Mouse (Mus musculus) midbrain, embryonic 11.5 days (tissue): ENCODE data around the gene Zfp575. TPM values are rescaled to one million over a fixed set of nuclear protein-coding genes. Genes with fewer than 3 reads are reported as not detected.

Experiments used
- ATAC-seq: fragments of 200-750 bp; cut with Nextera tagmentation; 2 replicates; pipeline ENCODE4 v1.8.0; 2017; ENCODE audit warnings: moderate TSS enrichment, moderate library complexity; ENCODE audit not compliant: low FRiP score
- DNase-seq: peaks from one replicate; pipeline ENCODE4 v3.0.0; 2015; ENCODE audit warnings: low spot score; ENCODE audit errors: missing footprints
- H3K27ac ChIP-seq: fragments of 300-500 bp; sonication (generic); 2 replicates; pipeline ENCODE4 v1.5.1; 2014; ENCODE audit warnings: low read depth, low read length
- H3K27me3 ChIP-seq: fragments of 300-500 bp; sonication (generic); 2 replicates; pipeline ENCODE4 v1.6.1; 2014; ENCODE audit warnings: mild to moderate bottlenecking, low read length, moderate library complexity, mixed read lengths; ENCODE audit not compliant: control insufficient read depth, insufficient read depth
- H3K36me3 ChIP-seq: fragments of 300-500 bp; sonication (generic); 2 replicates; pipeline ENCODE4 v1.6.1; 2014; ENCODE audit warnings: mild to moderate bottlenecking, low read length, moderate library complexity, mixed read lengths; ENCODE audit not compliant: control insufficient read depth, insufficient read depth
- H3K4me1 ChIP-seq: fragments of 300-500 bp; sonication (generic); 2 replicates; pipeline ENCODE4 v1.6.1; 2014; ENCODE audit warnings: low read length; ENCODE audit not compliant: control insufficient read depth, insufficient read depth
- H3K4me2 ChIP-seq: fragments of 300-500 bp; sonication (generic); 2 replicates; pipeline ENCODE4 v1.6.1; 2014; ENCODE audit warnings: mild to moderate bottlenecking, moderate library complexity
- H3K4me3 ChIP-seq: fragments of 300-500 bp; sonication (generic); 2 replicates; pipeline ENCODE4 v1.5.1; 2014; ENCODE audit warnings: low read depth, low read length
- H3K9ac ChIP-seq: fragments of 300-500 bp; sonication (generic); 2 replicates; pipeline ENCODE4 v1.6.1; 2014; ENCODE audit warnings: low read length
- H3K9me3 ChIP-seq: fragments of 300-500 bp; sonication (generic); 2 replicates; pipeline ENCODE4 v1.6.1; 2016; ENCODE audit warnings: low read length; ENCODE audit not compliant: control insufficient read depth
- WGBS: fragments of 180-500 bp; shearing (Covaris S2); extraction: QIAGEN DNeasy Blood & Tissue Kit; methylation state at CpG from one replicate; pipeline ENCODE4 v1.1.7; 2014; 5-methylcytosine and 5-hydroxymethylcytosine counted together
- polyA plus RNA-seq: library from polyadenylated mRNA; unstranded; fragments of >200 nt; fragmentation: Nextera tagmentation; extraction: Ambion mirVana; gene quantifications from 2 replicates; pipeline ENCODE4 v1.2.1, GENCODE M21; 2014

The Zfp575 gene
- polyA plus RNA-seq, 1 experiment from 2014 or later = 1.4 TPM

DNA sequence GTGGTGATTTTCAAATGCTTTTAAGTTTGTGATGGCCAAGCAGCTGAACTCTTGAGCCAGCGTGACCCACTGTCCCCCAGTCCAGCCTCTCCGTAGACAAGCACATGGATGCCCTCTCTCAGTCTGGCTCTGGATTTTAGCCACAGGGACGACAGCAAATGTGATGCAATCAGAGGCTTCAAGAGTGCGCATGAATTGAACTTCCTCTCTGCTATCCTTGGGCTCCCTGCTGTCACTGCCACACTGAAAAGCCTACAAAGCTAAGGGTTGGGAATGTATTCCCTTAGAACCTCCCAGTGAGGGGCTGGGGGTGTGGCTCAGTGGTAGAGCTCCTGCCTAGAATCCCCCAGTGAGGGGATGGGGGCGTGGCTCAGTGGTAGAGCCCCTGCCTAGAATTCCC lies 48.7 kb downstream of the Zfp575 start:
- ATAC-seq (no peak), DNase-seq (no peak)
- Histone ChIP-seq H3K4me3 (no peak overlapping the region), H3K27me3 (peaks cover 5% of the 10 kb centered on the region), H3K9ac (no peak overlapping the region), H3K4me2 (no peak overlapping the region), H3K9me3 (no peaks in the 10 kb centered on the region; the same call in 1 of the 2 replicates), H3K36me3 (peaks cover 2% of the 10 kb centered on the region; the same call in 1 of the 2 replicates), H3K4me1 (peaks cover 3% of the 10 kb centered on the region), H3K27ac (no peak overlapping the region)
- WGBS = 73% methylated on average over 5 of the region's 5 CpGs

DNA sequence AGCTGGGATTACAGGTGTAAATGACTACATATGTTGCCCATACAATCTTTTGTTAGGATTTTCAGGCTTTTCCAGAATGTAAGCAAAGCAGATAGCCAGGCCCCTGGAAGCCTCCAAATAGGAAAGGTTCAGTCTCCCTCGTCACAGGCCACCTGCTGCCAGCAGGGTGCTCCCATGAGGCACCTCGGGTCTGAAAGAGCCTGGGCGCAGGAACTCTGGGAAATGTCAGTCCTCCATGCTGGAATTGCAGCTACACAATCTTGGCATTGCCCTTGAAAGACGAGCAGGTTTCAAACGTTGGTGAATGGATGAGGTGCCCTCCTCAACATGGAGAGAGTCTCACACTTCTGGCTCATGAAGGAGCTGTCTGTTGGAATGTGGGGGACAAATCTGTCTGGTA lies 49.3 kb downstream of the Zfp575 start:
- ATAC-seq (no peak), DNase-seq (no peak)
- no peak overlapping the region for H3K4me3 ChIP-seq
- H3K27ac ChIP-seq = no peak overlapping the region
- peaks cover 5% of the 10 kb centered on the region for H3K4me1 ChIP-seq
- H3K9me3 ChIP-seq = no peaks in the 10 kb centered on the region; the same call in 1 of the 2 replicates
- no peak overlapping the region for H3K9ac ChIP-seq
- no peak overlapping the region for H3K4me2 ChIP-seq
- WGBS = 54% methylated on average over 5 of the region's 5 CpGs
- H3K27me3 ChIP-seq = peaks cover 11% of the 10 kb centered on the region
- peaks cover 5% of the 10 kb centered on the region; the same call in 1 of the 2 replicates for H3K36me3 ChIP-seq

GRCm38 (mm10) chr7:24537591-24537990 lies 49.9 kb downstream of the Zfp575 start:
- Histone ChIP-seq H3K27ac (no peak overlapping the region), H3K36me3 (peaks cover 5% of the 10 kb centered on the region; the same call in 1 of the 2 replicates), H3K4me1 (peaks cover 6% of the 10 kb centered on the region), H3K27me3 (peaks cover 12% of the 10 kb centered on the region), H3K9me3 (no peaks in the 10 kb centered on the region; the same call in 1 of the 2 replicates), H3K4me3 (no peak overlapping the region), H3K4me2 (no peak overlapping the region), H3K9ac (no peak overlapping the region)
- no peak for DNase-seq
- 81% methylated on average over 5 of the region's 5 CpGs for WGBS
- no peak for ATAC-seq

DNA sequence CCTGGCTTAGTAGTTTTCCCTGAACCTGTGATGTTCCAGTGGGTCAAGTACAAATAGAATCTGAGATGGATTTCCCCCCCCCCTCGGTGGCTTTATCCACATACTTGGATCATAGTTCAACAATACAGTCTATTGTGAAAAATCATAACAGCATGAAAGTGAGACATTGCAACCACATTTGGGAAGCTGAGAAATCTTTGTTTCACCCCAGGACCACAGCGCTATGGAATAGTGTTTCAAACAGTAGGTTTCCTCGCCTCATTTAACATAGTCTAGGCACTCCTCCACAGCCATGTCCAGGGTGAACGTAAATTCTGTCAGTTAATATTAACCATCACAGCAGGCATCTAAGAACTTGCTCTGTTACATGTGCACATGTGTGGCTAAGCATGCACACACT lies 50.4 kb downstream of the Zfp575 start:
- 83% methylated on average over 4 of the region's 4 CpGs for WGBS

DNA sequence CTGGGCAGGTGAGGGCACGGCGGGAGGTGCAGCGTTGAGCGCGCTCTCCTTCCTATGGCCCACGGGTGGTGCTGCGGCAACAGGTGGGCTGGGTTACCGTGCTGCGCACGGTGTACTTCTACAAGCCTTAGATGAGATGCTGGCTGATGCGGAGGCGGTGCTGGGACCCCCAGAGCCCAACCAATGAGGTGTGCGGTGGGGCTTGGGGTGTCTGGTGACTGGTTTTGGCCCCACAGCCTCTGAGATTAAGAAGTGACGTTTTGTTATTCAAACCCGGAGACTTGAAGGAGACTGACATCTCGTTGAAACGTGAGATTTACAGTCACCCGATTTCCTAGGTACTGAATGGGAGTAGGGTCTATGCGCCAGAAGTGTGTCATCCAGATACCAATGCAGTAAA lies 53.1 kb downstream of the Zfp575 start:
- 28% methylated on average over 19 of the region's 19 CpGs for WGBS
- Histone ChIP-seq H3K4me3 (peak overlapping the region; percentile 13; the same call in 1 of the 2 replicates), H3K27ac (no peak overlapping the region), H3K36me3 (peaks cover 5% of the 10 kb centered on the region; the same call in 1 of the 2 replicates), H3K4me1 (peaks cover 20% of the 10 kb centered on the region), H3K9ac (no peak overlapping the region), H3K27me3 (peaks cover 12% of the 10 kb centered on the region), H3K4me2 (peak overlapping the region; percentile 18; the same call in 1 of the 2 replicates), H3K9me3 (no peaks in the 10 kb centered on the region; the same call in 1 of the 2 replicates)
- DNase-seq = peak; percentile 84
- no peak for ATAC-seq

More for the DNA sequence above, 50.4 kb downstream of the Zfp575 start:
- no peak overlapping the region for H3K4me3 ChIP-seq
- no peak overlapping the region for H3K4me2 ChIP-seq
- H3K9me3 ChIP-seq = no peaks in the 10 kb centered on the region; the same call in 1 of the 2 replicates
- H3K36me3 ChIP-seq = peaks cover 5% of the 10 kb centered on the region; the same call in 1 of the 2 replicates
- ATAC-seq (no peak), DNase-seq (no peak)
- H3K9ac ChIP-seq = no peak overlapping the region
- H3K4me1 ChIP-seq = peaks cover 11% of the 10 kb centered on the region
- H3K27me3 ChIP-seq = peaks cover 12% of the 10 kb centered on the region
- H3K27ac ChIP-seq = no peak overlapping the region

Other genes with a start within 250 kb of the Zfp575 start
- not detected in 2 replicates for gene Lypd5, start 238.4 kb downstream of the Zfp575 start, polyA plus RNA-seq
- 2.8 and 3.4 TPM in 2 replicates for gene Kcnn4, start 217.4 kb downstream of the Zfp575 start, polyA plus RNA-seq
- gene Smg9, start 188.0 kb downstream of the Zfp575 start, polyA plus RNA-seq = 18.7 and 20.9 TPM in 2 replicates
- not detected in 2 replicates for gene Irgc1, start 135.3 kb downstream of the Zfp575 start, polyA plus RNA-seq
- gene Plaur, start 125.2 kb downstream of the Zfp575 start, polyA plus RNA-seq = 0.86 and 1.4 TPM in 2 replicates
- gene Cadm4, start 105.6 kb downstream of the Zfp575 start, polyA plus RNA-seq = 6.6 and 6.7 TPM in 2 replicates
- 83.8 and 83.9 TPM in 2 replicates for gene Zfp428, start 80.6 kb downstream of the Zfp575 start, polyA plus RNA-seq
- gene AC161166.1, start 75.2 kb downstream of the Zfp575 start, polyA plus RNA-seq = 0.55 and 0.59 TPM in 2 replicates
- 13.4 and 14.0 TPM in 2 replicates for gene Irgq, start 57.0 kb downstream of the Zfp575 start, polyA plus RNA-seq
- gene Pinlyp, start 41.5 kb downstream of the Zfp575 start, polyA plus RNA-seq = not detected in 2 replicates
- gene Xrcc1, start 41.4 kb downstream of the Zfp575 start, polyA plus RNA-seq = 91.9 and 101 TPM in 2 replicates
- gene Ethe1, start 98 bp downstream of the Zfp575 start, polyA plus RNA-seq = 18.8 and 19.6 TPM in 2 replicates
- 0.07 TPM in 1 of 2 replicates, not detected in the other for gene Phldb3, start 23.1 kb upstream of the Zfp575 start, polyA plus RNA-seq
- 0.76 and 0.83 TPM in 2 replicates for gene Lypd3, start 48.9 kb upstream of the Zfp575 start, polyA plus RNA-seq
- gene Tex101, start 89.0 kb upstream of the Zfp575 start, polyA plus RNA-seq = not detected in 2 replicates
- gene BC049730, start 121.6 kb upstream of the Zfp575 start, polyA plus RNA-seq = not detected in 2 replicates
- gene Gm4763, start 139.3 kb upstream of the Zfp575 start, polyA plus RNA-seq = not detected in 2 replicates
- not detected in 2 replicates for gene Cd177, start 172.7 kb upstream of the Zfp575 start, polyA plus RNA-seq
- gene Ceacam10, start 189.6 kb upstream of the Zfp575 start, polyA plus RNA-seq = not detected in 2 replicates